Comparison of ENCODE assay signal across 29 mouse cellular contexts in genomic region chr13:116243272-116243784, GRCm38 (mm10).
A peak's percentile ranks its signal among the peaks of the same experiment; 100 is the strongest.
DNase-seq lines count a peak whose midpoint lies in the region; ATAC-seq lines count a peak whose summit lies in the region.
"Had no signal": no experiment of that assay in that cellular context is flagged by ENCODE, and none has a peak within 500 bp of the region (broad histone marks: within the 10 kb centered on the region; RNA-seq: fewer than 3 reads in every experiment).

No protein-coding gene starts in this region.

- no peak overlapping the region for H3K4me2 ChIP-seq in hindbrain, embryonic 12.5 days (replicated peaks)
- no peak overlapping the region for H3K4me2 ChIP-seq in hindbrain, embryonic 16.5 days (ENCODE audit: low read length)
- H3K4me2 ChIP-seq in neural tube, embryonic 11.5 days (ENCODE audit: low read depth) = no peak overlapping the region
- no peak overlapping the region for H3K4me2 ChIP-seq in midbrain, embryonic 15.5 days
- H3K4me2 ChIP-seq: heart, embryonic 11.5 days; lung, embryonic 14.5 days had no signal

- no peak overlapping the region for H3K4me3 ChIP-seq in hindbrain, embryonic 12.5 days
- no peak overlapping the region for H3K4me3 ChIP-seq in hindbrain, embryonic 16.5 days (ENCODE audit: low read length)
- H3K4me3 ChIP-seq in neural tube, embryonic 11.5 days (ENCODE audit: low read depth, low read length) = no peak overlapping the region
- H3K4me3 ChIP-seq in midbrain, embryonic 15.5 days = no peak overlapping the region
- H3K4me3 ChIP-seq: erythroblast, embryonic 14.5 days had no signal

- no peak overlapping the region for H3K9ac ChIP-seq in hindbrain, embryonic 12.5 days
- no peak overlapping the region for H3K9ac ChIP-seq in hindbrain, embryonic 16.5 days (ENCODE audit: low read depth, low read length)
- no peak overlapping the region for H3K9ac ChIP-seq in neural tube, embryonic 11.5 days (ENCODE audit: low read length)
- H3K9ac ChIP-seq in midbrain, embryonic 15.5 days = no peak overlapping the region
- H3K9ac ChIP-seq: liver, embryonic 14.5 days; lung, embryonic 14.5 days had no signal

- DNase-seq in neural tube, embryonic 11.5 days (ENCODE audit: low spot score) = no peak
- no peak for DNase-seq in neural tube, embryonic 10.5 days (ENCODE audit: extremely low spot score, low spot score)
- DNase-seq in cerebellum, postnatal 10 days = no peak
- no peak for DNase-seq in lung, adult 18-20 months
- DNase-seq: adrenal gland, postnatal 25 days; cerebellum, adult 18-20 months; cerebellum, postnatal 14 days; gastrocnemius, postnatal 25 days; heart, adult 11 months; heart, postnatal 36 days; kidney, adult 8-10 months; kidney, postnatal 4 days; layer of hippocampus, postnatal 36 days; liver; lung, postnatal 14 days; retina, postnatal 1 day; right cerebral cortex, postnatal 14 days; thymus, postnatal 4 days had no signal

- no peak overlapping the region for H3K27ac ChIP-seq in hindbrain, embryonic 12.5 days
- H3K27ac ChIP-seq in hindbrain, embryonic 16.5 days (ENCODE audit: low read depth, low read length) = no peak overlapping the region
- no peak overlapping the region for H3K27ac ChIP-seq in neural tube, embryonic 11.5 days (ENCODE audit: low read depth, low read length)
- no peak overlapping the region for H3K27ac ChIP-seq in midbrain, embryonic 15.5 days
- H3K27ac ChIP-seq: kidney, postnatal 0 days; liver, embryonic 14.5 days had no signal

- no peaks in the 10 kb centered on the region for H3K27me3 ChIP-seq in hindbrain, embryonic 12.5 days
- H3K27me3 ChIP-seq in hindbrain, embryonic 16.5 days (replicated peaks; ENCODE audit: control insufficient read depth, insufficient read depth, low read length) = no peaks in the 10 kb centered on the region
- no peaks in the 10 kb centered on the region for H3K27me3 ChIP-seq in neural tube, embryonic 11.5 days (ENCODE audit: control insufficient read depth, insufficient read depth, low read length)
- no peaks in the 10 kb centered on the region for H3K27me3 ChIP-seq in midbrain, embryonic 15.5 days (replicated peaks)

- WGBS in hindbrain, embryonic 12.5 days = 76% methylated on average over 11 of the region's 11 CpGs
- 67% methylated on average over 11 of the region's 11 CpGs for WGBS in hindbrain, embryonic 16.5 days
- WGBS in neural tube, embryonic 11.5 days = 71% methylated on average over 11 of the region's 11 CpGs
- WGBS in midbrain, embryonic 15.5 days = 72% methylated on average over 11 of the region's 11 CpGs

- ATAC-seq in hindbrain, embryonic 12.5 days (ENCODE audit: low FRiP score) = peak; percentile 40; the same call in 1 of the 2 replicates
- ATAC-seq in hindbrain, embryonic 16.5 days = no peak
- ATAC-seq in neural tube, embryonic 11.5 days (ENCODE audit: insufficient read depth, low FRiP score, low TSS enrichment) = peak; percentile 75
- ATAC-seq in midbrain, embryonic 15.5 days (replicated peaks) = 0 out of 2 replicates have a peak, but pooled peaks have one; percentile 24
- ATAC-seq: CD4-positive, CD25-positive, alpha-beta regulatory T cell, adult 4 months; forebrain, embryonic 14.5 days; intestine, embryonic 16.5 days had no signal

- H3K36me3 ChIP-seq in hindbrain, embryonic 12.5 days = no peaks in the 10 kb centered on the region
- no peaks in the 10 kb centered on the region for H3K36me3 ChIP-seq in hindbrain, embryonic 16.5 days (ENCODE audit: control insufficient read depth, insufficient read depth, low read length)
- H3K36me3 ChIP-seq in neural tube, embryonic 11.5 days (ENCODE audit: control insufficient read depth, insufficient read depth, low read length) = no peaks in the 10 kb centered on the region
- H3K36me3 ChIP-seq in midbrain, embryonic 15.5 days (replicated peaks) = no peaks in the 10 kb centered on the region

- H3K4me1 ChIP-seq in hindbrain, embryonic 12.5 days = no peaks in the 10 kb centered on the region
- no peaks in the 10 kb centered on the region; the same call in 1 of the 2 replicates for H3K4me1 ChIP-seq in hindbrain, embryonic 16.5 days (ENCODE audit: control insufficient read depth, insufficient read depth, low read depth, low read length)
- H3K4me1 ChIP-seq in neural tube, embryonic 11.5 days (ENCODE audit: control insufficient read depth, insufficient read depth, low read length) = no peaks in the 10 kb centered on the region
- H3K4me1 ChIP-seq in midbrain, embryonic 15.5 days = no peaks in the 10 kb centered on the region

- no peaks in the 10 kb centered on the region for H3K9me3 ChIP-seq in hindbrain, embryonic 12.5 days (replicated peaks)
- H3K9me3 ChIP-seq in hindbrain, embryonic 16.5 days (ENCODE audit: control insufficient read depth, low read length) = no peaks in the 10 kb centered on the region
- H3K9me3 ChIP-seq in neural tube, embryonic 11.5 days (ENCODE audit: control insufficient read depth, low read length) = no peaks in the 10 kb centered on the region
- no peaks in the 10 kb centered on the region for H3K9me3 ChIP-seq in midbrain, embryonic 15.5 days
